Mouse (Mus musculus) CD8-positive naive resting alpha-beta T cell, adult 2 months (primary cell): ENCODE results near the gene Aldh1a2.

ENCODE experiments used
- DNase-seq, 2 experiments: peaks; one replicate each; pipeline ENCODE4 v3.0.0; 2022; ENCODE audit warnings: low read depth in 2 of 2, low spot score in 2 of 2

The Aldh1a2 gene

GRCm38 (mm10) chr9:71288738-71289137 lies 73.1 kb downstream of the Aldh1a2 start:
- DNase-seq: no peak

- DNase-seq: no peak
These were observed 74.2 kb downstream of the Aldh1a2 start for GRCm38 (mm10) chr9:71289810-71290209.

GRCm38 (mm10) chr9:71290730-71291129 lies 75.1 kb downstream of the Aldh1a2 start:
- DNase-seq: no peak

- DNase-seq: no peak
These were observed 79.9 kb downstream of the Aldh1a2 start for GRCm38 (mm10) chr9:71295501-71295900.

GRCm38 (mm10) chr9:71303594-71303993 lies 88.0 kb downstream of the Aldh1a2 start:
- DNase-seq: no peak

GRCm38 (mm10) chr9:71307106-71307789 lies 91.7 kb downstream of the Aldh1a2 start:
- DNase-seq: no peak

- no peak for DNase-seq
These were observed 100.4 kb downstream of the Aldh1a2 start for GRCm38 (mm10) chr9:71315960-71316359.

GRCm38 (mm10) chr9:71317096-71317920 lies 101.7 kb downstream of the Aldh1a2 start:
- DNase-seq: no peak

GRCm38 (mm10) chr9:71317921-71318241 lies 102.3 kb downstream of the Aldh1a2 start:
- DNase-seq: no peak

GRCm38 (mm10) chr9:71319776-71320175 lies 104.2 kb downstream of the Aldh1a2 start:
- no peak for DNase-seq

- no peak for DNase-seq
These were observed 104.9 kb downstream of the Aldh1a2 start for GRCm38 (mm10) chr9:71320246-71321155.

- no peak for DNase-seq
These were observed 105.8 kb downstream of the Aldh1a2 start for GRCm38 (mm10) chr9:71321436-71321835.

GRCm38 (mm10) chr9:71321871-71322270 lies 106.3 kb downstream of the Aldh1a2 start:
- no peak for DNase-seq

GRCm38 (mm10) chr9:71323303-71323952 lies 107.8 kb downstream of the Aldh1a2 start:
- no peak for DNase-seq

- DNase-seq: no peak
These were observed 108.5 kb downstream of the Aldh1a2 start for GRCm38 (mm10) chr9:71324060-71324459.

GRCm38 (mm10) chr9:71326261-71326660 lies 110.7 kb downstream of the Aldh1a2 start:
- DNase-seq: no peak

- DNase-seq: no peak
These were observed 116.1 kb downstream of the Aldh1a2 start for GRCm38 (mm10) chr9:71331661-71332060.

- no peak for DNase-seq
These were observed 121.1 kb downstream of the Aldh1a2 start for GRCm38 (mm10) chr9:71336674-71337073.

- DNase-seq: no peak
These were observed 121.8 kb downstream of the Aldh1a2 start for GRCm38 (mm10) chr9:71337425-71337824.

- DNase-seq: no peak
These were observed 124.5 kb downstream of the Aldh1a2 start for GRCm38 (mm10) chr9:71340116-71340515.
